Mouse (Mus musculus): Measurements from ENCODE around the gene P2ry10.

DNA sequence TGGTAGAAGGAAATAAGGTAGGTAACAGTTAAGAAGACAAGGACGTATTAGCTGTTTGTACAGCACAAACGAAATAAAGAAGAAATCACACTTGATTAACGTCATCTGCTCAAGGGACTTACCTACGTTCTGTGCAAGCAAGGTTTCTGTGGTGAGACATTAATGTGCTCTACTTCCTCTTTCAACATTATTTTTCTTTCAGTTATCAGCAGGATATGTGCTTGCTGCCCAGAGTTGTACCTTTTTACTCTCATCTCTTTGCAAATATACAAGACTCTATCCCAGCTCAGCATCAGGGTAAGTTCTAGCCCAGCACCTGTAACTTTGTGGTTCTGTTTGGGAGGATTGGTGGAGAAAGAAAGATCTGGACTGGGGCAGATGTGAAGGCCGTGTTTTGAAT is 839 bp downstream of the P2ry10 start:
- no peak for TF ChIP-seq POLR2A (IDR thresholded peaks at IDR 0.05; ENCODE audit: control insufficient read depth, low read depth, low read length)
- TF ChIP-seq CTCF (IDR thresholded peaks at IDR 0.05; ENCODE audit: control insufficient read depth, insufficient read depth, insufficient replicate concordance, low read depth, low read length): no peak

All from testis, adult 2 months (tissue).